Mouse (Mus musculus): ENCODE data around the gene Sccpdh. TPM values are rescaled to one million over a fixed set of nuclear protein-coding genes. Genes with fewer than 3 reads are reported as not detected.

Sccpdh gene
- polyA plus RNA-seq, 1 experiment from 2014 or later = 67.5 TPM

DNA sequence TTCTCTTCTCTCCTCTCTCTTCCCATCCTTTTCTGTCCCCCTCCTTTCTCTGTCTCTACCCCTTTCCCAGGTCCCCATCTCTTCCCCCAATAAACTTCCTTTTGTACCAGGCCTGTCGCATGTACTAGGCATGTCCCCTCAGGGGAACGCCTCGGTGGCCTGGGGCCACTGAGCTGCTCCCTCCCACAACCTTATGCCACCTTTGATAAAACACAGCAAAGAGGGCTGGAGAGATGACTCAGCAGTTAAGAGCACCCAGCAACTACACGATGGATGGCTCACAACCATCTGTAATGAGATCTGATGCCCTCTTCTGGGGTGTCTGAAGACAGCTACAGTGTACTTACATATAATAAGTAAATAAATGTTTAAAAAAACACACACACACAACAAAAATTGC, 47.8 kb downstream of the Sccpdh start:
- ATAC-seq (no peak), DNase-seq (ENCODE audit: low read depth, low spot score) (no peak)
- TF ChIP-seq CTCF (IDR thresholded peaks at IDR 0.05) = peak; percentile 25
- ChIA-PET CTCF (interaction anchor here (1.0 kb wide), 1 partner anchor 84 kb away, joined by 4 read pairs; no protein-coding TSS in a partner anchor), POLR2A (no interaction called here)
- in situ Hi-C loops (cut with MboI; ENCODE audit: low pct_unique_long_range_greater_than_20kb) = no loop called here
- H3K27me3 ChIP-seq = peaks cover 4% of the 10 kb centered on the region

DNA sequence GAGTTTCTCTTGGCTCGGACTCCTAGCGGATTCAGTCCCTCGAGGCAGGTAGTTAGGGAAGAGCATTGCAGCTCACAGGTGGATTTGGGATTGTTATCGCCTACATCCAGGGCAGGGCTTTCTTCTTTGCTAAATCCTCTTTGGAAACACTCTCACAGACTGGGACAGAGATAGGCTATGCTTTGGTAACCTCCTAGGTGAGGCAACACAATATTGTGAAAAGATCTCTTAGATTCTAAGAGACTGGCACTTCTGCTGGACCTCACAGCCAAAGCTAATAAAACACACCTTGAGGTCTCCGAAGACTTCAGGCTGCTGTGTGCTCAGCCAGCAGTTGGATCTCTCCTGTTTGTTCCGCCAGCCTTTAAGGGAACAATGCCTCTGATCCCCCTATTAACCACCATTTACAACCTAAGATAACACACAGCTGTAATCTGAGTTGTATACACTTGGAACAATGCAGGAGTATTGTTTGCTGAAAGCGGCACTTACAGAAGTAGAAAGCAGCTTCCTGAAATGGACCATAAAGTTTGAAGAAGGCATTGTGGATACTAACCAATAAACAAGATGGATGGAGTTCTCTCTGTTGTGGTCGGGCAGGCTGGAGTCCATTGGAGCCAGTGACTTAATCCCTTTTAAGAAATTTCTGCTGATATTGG, 54.9 kb downstream of the Sccpdh start:
- ChIA-PET POLR2A (no interaction called here), CTCF (interaction anchor here (0.9 to 1.2 kb wide), 2 partner anchors 9 to 13 kb away, joined by 3 read pairs; no protein-coding TSS in a partner anchor)
- TF ChIP-seq CTCF (IDR thresholded peaks at IDR 0.05) = no peak
- H3K27me3 ChIP-seq = peaks cover 8% of the 10 kb centered on the region
- no peak for DNase-seq (ENCODE audit: low read depth, low spot score)
- in situ Hi-C loops (cut with MboI; ENCODE audit: low pct_unique_long_range_greater_than_20kb) = no loop called here
- no peak for ATAC-seq

DNA sequence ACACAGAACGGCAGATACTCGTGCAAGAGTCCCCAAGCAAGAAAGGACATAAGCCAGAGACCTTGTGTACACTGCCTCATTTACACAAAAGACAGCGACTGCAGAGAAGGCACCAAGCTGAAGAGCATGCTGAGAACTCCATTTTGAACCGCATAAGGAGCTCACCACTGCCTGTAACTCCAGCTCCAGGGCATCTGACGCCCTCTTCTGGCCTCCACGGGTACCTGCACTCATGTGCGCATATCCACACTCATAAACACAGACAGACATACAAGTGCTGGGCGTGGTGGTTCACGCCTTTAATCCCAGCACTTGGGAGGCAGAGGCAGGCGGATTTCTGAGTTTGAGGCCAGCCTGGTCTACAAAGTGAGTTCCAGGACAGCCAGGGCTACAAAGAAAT, 60.7 kb downstream of the Sccpdh start:
- CTCF ChIA-PET = interaction anchor here (1.0 to 1.4 kb wide), 2 partner anchors 15 to 105 kb away, joined by 3 to 4 read pairs; no protein-coding TSS in a partner anchor

DNA sequence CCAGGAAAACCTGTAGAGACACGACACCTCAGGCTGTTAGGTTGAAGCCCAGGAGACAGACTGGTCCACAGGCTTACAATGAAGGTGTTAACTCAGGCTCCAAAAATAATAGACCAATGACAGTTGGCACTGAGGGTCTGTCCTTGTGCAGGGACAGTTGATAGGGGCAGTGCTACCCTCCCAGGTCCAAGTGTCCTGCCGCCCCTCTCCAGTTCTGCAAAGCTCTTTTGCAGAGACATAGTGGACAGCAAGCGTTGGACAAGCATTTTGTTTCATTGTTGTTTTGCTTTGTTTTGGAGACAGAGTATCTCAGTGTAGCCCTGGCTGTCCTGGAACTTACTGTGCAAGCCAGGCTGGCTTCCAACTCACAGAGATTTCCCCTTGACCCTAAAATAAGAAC, 63.4 kb downstream of the Sccpdh start:
- ChIA-PET CTCF (no interaction called here), POLR2A (interaction anchor here (1.2 kb wide), 1 partner anchor 100 kb away, joined by 3 read pairs; no protein-coding TSS in a partner anchor)
- no peak for TF ChIP-seq CTCF (IDR thresholded peaks at IDR 0.05)
- H3K27me3 ChIP-seq = no peaks in the 10 kb centered on the region
- in situ Hi-C loops (cut with MboI; ENCODE audit: low pct_unique_long_range_greater_than_20kb) = loop anchor here (10.0 to 25.0 kb wide), 2 partner anchors 97 to 219 kb away; partner anchors contain the start of gene Smyd3
- ATAC-seq (no peak), DNase-seq (ENCODE audit: low read depth, low spot score) (no peak)

More for the DNA sequence above, 60.7 kb downstream of the Sccpdh start:
- TF ChIP-seq CTCF (IDR thresholded peaks at IDR 0.05) = peak; percentile 16
- no peaks in the 10 kb centered on the region for H3K27me3 ChIP-seq
- in situ Hi-C loops (cut with MboI; ENCODE audit: low pct_unique_long_range_greater_than_20kb) = loop anchor here (25.0 kb wide), 1 partner anchor 216 kb away; the partner anchor contains the start of gene Smyd3
- ATAC-seq (no peak), DNase-seq (ENCODE audit: low read depth, low spot score) (no peak)
- POLR2A ChIA-PET = no interaction called here

DNA sequence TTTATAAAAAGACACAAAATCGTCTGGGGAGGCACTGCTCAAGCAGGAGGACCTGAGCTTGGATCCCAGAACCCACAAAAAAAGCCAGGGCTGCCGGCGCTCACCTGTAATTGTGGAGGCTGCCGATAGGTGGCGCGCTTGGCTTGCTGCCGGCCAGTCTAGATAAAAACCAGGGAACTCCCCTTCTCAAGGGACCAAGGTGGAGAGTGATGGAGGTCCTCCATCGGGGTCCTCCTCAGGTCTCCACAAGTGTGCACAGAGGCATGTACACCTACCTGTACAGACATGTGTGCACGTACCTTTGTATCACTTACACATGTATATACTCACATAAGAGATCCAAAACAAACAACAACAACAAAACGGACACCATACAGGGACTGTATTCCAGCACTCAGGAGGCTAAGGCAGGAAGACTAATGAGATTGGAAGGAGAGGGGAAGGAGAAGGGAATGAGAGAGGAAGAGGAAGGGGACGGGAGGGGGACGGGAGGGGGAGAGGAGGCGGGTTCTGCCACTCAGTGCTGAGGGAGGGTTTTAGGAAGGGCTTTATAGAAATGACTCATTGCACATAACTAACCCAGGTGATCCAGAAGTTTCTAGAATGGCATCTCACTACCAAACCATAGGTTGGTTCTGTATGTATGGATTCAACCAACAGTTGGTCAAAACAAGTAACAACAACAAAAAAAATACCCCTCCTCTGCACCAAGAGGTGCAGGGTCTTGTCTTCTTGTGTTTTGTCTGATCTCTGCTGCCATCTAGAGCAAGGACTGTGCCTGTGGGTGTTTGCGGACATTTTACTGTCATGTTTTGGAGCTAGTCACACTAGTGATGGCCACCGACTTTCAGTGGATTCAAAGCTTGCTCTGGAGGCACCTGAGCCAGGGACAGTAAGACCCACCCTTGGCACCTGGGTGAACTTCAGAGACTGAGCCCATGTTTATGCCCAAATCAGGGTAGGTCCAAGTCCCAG, 66.8 kb downstream of the Sccpdh start:
- no peak for DNase-seq (ENCODE audit: low read depth, low spot score)
- CTCF ChIA-PET = interaction anchor here (0.6 to 3.0 kb wide), 8 partner anchors 9 to 111 kb away, joined by 3 to 10 read pairs (median 3); partner anchors contain the start of gene Kif28
- no peak for ATAC-seq
- peak; percentile 82 for TF ChIP-seq CTCF (IDR thresholded peaks at IDR 0.05)
- in situ Hi-C loops (cut with MboI; ENCODE audit: low pct_unique_long_range_greater_than_20kb) = loop anchor here (10.0 to 25.0 kb wide), 2 partner anchors 100 to 222 kb away; partner anchors contain the start of gene Smyd3
- no peaks in the 10 kb centered on the region for H3K27me3 ChIP-seq
- POLR2A ChIA-PET = no interaction called here

DNA sequence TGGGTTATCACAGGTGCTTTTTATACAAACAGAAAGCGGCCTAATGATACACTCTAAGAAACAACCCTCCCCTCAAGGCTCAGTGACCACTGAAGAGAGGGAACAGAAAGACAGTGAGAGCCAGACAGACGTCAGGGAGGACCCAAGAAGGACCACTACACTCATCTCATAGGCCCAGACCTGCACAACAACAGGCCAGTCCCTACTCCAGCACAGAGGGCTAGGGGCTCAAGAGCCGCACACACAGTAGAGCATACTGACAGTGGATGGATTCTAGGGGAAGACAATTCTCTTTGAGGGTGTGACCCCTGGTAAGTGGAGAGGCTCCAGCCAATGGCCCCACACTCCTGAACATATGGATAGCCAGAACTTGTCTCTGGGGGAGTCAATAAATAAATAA, 68.5 kb downstream of the Sccpdh start:
- ATAC-seq = no peak
- in situ Hi-C loops (cut with MboI; ENCODE audit: low pct_unique_long_range_greater_than_20kb) = loop anchor here (10.0 to 25.0 kb wide), 2 partner anchors 102 to 224 kb away; partner anchors contain the start of gene Smyd3
- no peak for DNase-seq (ENCODE audit: low read depth, low spot score)
- no peak for TF ChIP-seq CTCF (IDR thresholded peaks at IDR 0.05)
- H3K27me3 ChIP-seq = no peaks in the 10 kb centered on the region
- CTCF ChIA-PET = no interaction called here
- POLR2A ChIA-PET = no interaction called here

Other genes starting within 250 kb of the Sccpdh start
- gene Smyd3, start 150.2 kb upstream of the Sccpdh start, polyA plus RNA-seq (2021) = 12.7 TPM
- 28.7 TPM for gene Tfb2m, start 121.9 kb upstream of the Sccpdh start, polyA plus RNA-seq (2021)
- gene Cnst, start 121.8 kb upstream of the Sccpdh start, polyA plus RNA-seq (2021) = 10.4 TPM
- not detected for gene Kif28, start 77.1 kb downstream of the Sccpdh start, polyA plus RNA-seq (2021)
- 0.35 TPM for gene Gm10518, start 135.2 kb downstream of the Sccpdh start, polyA plus RNA-seq (2021)
- gene Ahctf1, start 135.5 kb downstream of the Sccpdh start, polyA plus RNA-seq (2021) = 33.5 TPM

Measured in Patski (cell line).